Mouse (Mus musculus) lung, postnatal 36 days (tissue): Measurements from ENCODE around the gene Eif4e3.

Source experiments
- DNase-seq: peaks from one replicate; pipeline ENCODE4 v3.0.0; 2022; ENCODE audit warnings: mixed read lengths

The Eif4e3 gene

DNA sequence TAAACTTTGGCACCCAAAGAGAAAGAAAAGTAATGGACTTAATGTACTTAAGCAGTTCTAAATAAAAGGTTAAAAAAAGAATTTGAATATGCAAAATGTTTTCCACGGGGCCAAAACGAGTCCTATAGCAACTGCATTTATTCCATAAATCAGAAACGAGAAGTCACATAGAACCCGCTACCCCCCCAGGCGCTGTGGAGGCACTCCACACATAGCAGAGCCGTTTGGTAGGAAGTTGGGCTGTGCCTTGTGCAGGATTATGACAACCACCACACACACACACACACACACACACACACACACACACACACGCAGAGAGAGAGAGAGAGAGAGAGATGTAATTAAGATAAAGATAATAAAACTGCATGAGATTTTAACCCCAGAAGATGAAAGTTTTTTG, 46.1 kb downstream of the Eif4e3 start:
- no peak for DNase-seq

DNA sequence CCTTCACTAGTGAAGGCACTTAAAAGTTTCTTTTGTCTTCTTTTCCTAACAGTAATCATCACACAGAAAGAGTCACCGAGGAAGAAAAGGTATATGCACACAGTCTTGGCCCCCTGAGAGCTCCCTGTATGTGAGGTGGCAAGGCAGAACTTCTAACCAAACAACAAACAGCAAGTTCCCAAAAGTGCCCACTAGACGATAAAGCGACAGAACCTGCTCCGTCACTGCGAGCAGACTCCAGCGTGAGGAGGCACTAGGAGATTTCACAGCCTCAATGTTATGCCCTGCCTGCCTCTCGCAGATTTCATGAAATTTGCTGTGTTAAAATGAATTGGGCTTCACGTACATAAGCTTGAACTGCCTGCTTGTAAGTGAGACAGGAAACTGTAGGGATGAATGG, 46.6 kb downstream of the Eif4e3 start:
- DNase-seq: no peak

DNA sequence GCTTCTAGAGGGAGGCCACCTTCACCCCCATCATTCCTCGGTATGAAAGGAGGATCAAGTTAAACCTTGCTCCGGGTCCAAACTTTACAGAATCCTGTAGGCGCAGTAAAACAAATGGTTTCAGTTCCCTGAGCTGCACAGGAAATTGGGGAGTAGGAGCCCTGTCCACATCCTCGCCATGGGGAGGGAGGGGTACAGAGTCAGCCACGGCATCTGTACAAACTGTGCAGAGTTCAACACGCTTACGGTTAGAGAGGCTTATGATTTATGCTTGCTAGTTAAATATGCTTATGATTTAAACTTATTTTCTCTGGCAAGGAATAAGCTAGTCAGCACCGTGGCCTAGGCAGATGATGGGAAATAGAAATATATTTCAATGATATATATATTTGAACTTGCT, 47.1 kb downstream of the Eif4e3 start:
- no peak for DNase-seq

DNA sequence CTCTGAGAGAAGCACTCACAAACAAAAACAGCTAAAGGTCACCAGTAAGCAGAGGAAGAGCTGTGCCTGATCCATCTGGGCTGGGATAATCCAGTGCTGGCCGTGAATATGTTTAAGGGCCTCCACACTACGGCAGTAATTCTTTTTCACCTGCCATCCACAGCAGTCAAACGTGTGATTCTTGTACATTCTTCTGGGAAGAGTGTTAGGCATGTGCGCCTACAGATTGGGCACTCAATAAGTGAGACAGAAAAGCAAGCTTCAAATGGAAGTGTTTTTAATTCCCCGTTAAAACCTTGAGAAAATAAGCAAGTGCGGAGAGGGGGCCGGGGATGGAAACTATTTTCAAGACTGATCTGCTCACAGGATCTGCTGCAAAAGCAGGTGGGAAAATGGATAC, 48.7 kb downstream of the Eif4e3 start:
- DNase-seq: no peak

DNA sequence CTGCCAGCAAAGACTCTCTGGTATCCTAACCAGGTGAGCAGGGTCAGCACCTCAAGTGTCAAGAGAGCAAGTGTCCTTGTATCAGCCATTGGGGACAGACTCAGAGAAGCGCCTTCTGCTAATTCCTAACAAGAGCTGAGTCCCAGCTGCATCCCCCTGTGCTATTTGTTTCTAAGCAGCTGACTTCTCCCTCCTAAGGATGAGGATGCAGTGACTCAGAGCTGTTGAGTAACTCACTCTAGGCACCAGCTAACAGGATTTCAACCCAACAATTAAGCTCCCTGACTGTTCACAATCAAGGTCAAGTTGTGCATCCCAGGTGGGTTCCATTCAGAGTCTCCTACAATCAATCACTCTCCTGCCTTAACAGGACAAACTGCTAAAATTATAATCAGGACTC, 49.2 kb downstream of the Eif4e3 start:
- no peak for DNase-seq

DNA sequence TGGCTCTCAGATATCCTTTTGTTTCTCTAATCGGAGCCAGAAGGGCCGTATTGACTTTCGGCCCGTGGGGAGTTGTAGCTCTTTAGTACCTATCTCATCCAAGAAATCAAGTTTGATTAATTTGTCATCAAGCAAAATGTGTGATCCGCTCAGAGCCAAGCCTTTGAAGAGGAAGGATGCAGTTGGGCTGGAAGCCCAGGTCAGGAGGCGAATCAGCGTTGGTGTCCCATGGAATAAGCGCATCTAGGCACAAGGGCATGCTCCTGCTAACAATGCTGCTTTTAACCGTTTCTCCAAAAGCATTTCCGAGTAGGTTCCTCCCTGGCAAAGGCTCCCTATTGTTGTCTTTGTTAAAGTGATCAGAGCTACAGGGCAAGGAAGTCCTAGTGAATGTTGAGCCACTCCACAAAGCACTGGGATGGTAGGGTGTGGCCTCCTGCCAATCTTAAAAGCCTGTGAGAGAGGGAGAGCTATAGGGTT, 51.3 kb downstream of the Eif4e3 start:
- DNase-seq: no peak

DNA sequence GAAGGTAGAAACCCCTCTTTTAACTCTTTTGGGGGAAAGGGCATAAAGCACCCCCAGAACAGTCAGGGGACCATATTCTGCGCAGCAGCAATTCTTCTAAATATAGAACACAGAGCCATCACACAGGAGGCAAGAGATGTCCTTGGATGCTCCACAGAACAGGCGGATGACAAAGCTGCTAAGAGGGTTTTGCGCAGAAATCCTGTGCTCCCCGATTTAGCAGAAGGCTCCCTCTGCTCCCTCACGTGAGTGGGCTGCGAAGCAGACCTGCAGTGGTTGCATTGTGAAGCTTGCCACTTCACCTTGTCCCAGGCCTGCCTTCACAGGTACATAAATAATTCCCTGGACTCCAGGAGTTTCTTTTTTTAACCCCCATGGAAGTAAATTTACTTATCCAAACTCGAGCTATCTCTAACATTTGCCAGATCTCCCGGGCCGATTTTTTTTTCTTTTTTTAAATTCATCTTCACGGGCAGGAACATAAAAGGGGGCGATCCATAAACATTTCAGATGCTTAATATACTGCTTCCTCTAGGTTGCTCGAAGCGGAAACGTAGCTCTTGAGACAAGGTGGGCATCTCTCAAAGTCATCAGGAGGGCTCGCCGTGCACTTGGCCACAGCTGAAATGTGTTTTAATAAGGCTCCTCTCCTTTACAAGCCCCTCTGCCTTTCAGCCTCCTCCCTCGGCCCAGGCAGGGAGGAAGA, 51.9 kb downstream of the Eif4e3 start:
- DNase-seq: no peak

DNA sequence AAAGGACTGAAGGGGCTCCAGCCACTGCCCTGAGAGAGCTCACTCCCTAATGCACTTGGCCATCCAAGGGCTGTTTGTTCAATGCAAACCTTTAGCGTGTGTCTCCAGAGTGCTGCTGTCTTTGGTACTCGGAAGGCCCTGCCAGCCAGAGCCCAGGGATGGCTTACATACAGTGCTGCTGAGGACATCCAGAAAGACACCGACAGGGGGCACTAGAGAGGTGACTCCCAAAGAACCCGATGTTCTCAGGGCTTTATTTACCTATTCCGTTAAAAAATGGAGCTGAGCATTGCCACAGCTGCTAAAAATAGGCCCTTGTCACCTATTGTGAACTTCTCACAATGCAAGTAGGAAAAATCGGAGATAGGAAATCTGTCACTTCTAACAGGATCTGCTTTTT, 54.7 kb downstream of the Eif4e3 start:
- peak; percentile 41 for DNase-seq

DNA sequence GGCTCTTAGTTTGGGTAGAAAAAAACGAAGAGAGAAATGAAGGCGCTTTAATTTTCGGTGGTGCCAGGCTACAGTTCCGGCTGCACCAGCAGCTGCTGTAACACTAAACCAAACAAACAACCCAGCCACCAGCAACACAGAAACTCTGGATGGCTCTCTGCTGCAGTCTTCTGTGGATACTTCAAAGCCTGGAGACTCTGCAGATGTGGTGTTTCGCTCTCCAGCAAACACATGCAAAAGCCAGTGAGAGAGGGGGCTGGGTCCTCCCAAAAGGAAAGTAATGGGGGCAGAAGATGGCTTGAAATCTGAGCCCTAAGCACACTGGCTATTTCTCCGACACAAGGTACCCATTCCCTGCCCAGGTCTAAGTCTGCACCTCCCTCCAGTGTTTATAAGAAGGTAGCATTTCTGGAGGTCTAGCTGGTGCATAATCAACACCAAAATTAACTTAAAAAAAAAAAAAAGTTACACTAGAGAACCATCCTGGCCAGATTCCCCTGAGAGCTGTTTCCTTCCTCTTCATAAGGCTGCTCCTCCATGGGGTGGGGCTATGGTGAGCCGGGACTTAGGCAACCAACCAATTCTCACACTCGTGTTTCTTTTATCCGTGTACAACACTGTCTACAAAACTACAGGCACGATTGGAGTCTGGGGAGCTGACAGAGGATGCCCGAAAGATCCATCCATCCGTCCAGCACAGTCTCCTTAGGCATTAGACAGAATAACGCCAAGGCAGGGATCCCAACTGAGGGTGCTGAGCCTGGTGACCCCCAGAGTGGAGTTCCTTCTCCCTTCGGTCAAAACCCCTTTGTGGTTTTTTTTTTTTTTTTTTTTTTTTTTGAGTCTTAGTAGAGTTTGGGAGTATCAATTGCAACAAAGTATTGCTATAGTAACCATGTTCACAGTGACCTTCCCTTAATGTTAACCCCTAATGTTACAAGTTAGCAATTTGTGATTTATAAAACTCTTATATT, 55.8 kb downstream of the Eif4e3 start:
- DNase-seq: peak; percentile 66

DNA sequence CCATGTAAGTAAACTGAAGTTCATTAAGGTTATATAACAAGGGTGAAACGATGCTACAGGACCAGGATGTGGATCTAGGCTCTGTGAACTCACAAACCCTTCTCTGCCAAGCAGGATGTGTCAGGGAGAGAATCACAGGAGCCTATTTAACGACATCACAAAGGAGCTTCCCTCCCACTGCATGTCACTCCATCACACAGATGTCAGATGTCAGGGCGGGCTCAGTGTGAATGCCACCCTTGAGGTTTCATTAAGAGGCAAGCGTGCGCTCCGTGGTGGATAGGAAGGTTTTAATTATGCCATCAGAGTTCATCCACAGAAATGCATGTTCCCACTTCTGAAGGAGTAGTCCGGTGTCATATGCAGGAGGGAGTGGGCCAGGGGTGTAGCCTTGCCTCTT, 60.5 kb downstream of the Eif4e3 start:
- DNase-seq: no peak

DNA sequence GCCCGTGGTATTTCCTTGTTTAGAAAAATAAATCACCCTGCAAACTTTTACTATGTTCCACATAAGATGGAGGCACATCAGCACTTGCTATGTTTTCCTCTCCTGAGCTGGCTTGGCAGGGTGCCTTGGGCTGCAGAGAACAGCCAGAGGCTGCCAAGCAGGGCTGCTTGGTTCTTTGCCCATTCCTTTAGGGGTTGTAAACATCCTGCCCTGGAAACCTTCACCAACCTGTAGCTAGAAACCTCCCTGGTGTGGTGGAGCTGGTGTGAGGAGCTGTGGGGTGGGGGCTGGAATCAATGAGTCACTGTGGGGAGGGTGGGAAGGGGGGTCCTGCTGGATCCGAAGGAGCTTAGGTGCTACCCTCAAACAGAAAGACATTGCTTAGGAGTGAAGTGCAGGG, 61.8 kb downstream of the Eif4e3 start:
- peak; percentile 44 for DNase-seq

DNA sequence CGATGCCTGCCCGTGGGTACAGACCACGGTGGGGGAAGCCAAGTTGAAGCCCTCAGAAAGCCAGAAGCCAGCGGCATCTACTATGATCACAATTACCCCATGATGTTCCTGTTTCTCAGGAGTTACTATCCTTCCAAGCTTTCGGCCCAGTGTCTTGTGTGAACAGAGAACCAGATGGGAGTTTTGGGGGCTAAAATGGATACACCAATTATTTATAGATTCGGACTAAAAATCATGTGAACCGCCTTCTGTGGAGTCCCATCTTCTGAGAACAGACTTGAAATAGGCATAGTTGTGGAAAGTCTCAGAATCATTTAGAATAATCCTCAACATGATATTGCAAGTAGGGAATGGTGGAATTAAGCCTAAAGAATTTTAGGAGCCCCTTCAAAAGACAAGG, 64.1 kb downstream of the Eif4e3 start:
- no peak for DNase-seq

DNA sequence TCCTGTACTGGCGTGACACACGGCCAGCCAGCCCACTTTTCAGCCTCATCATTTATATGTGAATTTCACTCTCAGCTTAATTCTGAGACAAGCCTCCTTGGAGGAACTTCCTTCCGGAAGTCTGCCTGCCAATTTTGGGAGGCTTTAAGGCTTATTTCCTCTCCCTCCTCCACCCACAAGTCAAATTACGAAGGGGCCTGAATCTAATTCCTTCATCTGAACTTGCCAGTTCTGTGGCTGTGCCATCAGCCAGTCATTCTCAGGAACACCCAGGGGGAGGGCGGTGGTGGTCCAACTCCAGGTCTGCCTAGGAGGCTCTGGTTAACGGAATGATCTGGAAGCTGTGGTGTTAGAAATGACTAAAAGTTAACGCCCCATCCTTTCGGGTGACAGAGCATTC, 65.7 kb downstream of the Eif4e3 start:
- no peak for DNase-seq

DNA sequence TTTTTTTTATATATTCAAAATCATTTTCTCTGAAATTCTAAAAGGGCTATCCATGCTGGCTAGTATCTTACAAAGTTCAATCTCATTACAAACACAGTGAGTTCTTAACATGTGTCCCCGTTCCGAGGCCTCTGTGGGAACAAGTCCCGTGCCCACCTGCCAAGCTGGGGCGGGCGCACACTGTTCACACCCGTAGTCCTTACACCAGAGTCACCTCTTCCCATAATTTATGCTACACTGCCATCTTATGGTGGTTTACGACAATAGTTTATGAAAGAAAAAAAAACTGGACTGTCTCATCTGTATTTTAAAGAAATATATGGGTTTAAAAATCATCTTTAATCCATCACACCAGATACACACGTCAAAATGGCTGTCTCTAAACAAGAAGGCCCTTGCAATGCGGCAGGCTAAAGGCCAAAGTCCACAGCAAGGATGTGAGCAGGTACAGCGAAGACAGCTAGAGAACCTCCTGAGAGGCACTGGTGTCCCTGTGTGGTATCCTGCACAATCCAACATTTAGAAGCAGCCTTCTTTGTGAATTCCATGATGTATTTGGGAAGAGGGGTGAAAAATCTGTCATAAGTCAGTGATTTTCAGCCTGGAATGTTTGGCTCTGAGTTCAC, 66.3 kb downstream of the Eif4e3 start:
- peak; percentile 62 for DNase-seq

DNA sequence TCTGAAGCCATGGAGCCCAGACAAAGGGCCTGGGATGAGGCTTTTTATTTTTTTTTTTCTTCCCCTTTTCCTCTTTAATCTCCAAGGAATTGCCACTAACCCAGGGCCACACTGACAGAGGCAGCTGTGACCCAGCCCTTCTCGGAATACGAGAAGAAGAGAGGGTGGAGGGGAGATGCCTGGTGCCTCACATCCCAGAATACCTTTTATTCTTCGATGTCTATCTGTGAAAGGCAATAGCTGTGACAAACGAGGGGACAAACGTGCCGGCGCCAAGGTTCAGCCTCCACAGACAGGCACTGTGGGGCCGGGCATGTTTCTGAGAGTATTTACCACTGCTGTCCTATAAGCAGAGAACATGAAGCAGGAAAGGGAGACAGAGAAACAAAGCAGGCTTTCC, 66.9 kb downstream of the Eif4e3 start:
- no peak for DNase-seq

DNA sequence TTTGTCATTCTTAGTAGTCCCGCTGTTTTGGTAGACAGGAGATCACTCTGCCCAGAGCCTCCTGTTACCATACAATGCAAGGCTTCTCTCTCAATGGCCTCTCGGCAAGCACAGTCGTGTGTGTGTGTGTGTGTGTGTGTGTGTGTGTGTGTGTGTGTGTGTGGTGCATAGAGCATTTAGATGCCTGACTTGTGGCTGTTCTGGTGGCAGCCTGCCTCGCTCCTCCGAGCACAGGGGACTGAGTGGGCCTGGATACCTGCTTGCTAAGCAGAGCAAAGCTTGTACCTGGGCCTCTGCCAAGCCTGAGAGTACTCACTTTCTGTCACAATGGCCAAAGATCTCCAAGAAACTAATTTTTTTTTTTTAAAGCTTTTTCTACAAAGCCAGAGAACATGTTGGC, 67.3 kb downstream of the Eif4e3 start:
- DNase-seq: no peak

DNA sequence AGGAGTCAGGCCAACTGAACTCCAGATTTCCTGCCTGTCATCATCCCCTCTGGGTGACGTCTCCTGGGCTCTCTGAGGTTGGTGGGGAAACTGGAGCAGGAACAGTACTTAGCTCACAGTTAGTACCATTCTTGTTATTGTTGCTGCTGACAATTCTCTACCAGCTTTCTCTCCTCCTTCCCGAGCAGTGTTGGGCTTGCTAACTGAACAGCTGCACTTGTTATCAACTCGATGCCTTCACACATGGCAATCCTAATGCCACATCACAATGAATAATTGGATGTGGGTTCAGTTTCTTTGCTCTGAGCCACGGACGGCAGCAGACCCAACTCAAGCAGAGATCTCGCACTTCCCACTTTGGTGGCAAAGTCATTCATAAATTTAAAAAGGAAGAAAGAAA, 89.5 kb downstream of the Eif4e3 start:
- DNase-seq: no peak

DNA sequence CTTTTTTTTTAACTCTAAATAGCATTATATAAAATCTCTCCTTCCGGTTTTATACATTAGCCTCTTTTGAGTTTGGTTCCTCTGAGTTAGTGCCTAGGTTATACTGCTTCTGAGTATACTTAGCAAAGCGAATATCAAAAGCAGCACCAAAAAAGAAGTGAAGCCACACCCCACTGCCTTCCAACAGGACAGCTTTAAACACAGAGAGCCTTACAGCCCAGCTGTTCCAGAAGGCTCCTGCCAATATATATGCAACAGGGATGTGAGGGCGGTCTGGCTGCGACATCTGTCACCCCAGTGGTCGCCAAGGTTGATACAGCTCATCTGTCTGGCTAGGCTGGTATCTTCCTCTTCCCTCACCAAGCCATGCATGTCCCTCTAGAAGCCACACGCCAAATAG, 90.9 kb downstream of the Eif4e3 start:
- DNase-seq: no peak
